Mouse (Mus musculus) forebrain, embryonic 11.5 days (tissue): Measurements from ENCODE around the gene Trpm6. TPM values are rescaled to one million over a fixed set of nuclear protein-coding genes. Genes with fewer than 3 reads are reported as not detected.

Experiments used
- ATAC-seq: fragments of 200-750 bp; cut with Nextera tagmentation; replicated peaks from 2 replicates; pipeline ENCODE4 v1.8.0; 2017; ENCODE audit warnings: moderate TSS enrichment; ENCODE audit not compliant: low FRiP score
- DNase-seq: peaks from one replicate; pipeline ENCODE4 v3.0.0-alpha.2; 2017; ENCODE audit warnings: low spot score
- H3K27ac ChIP-seq: fragments of 300-500 bp; sonication (generic); 2 replicates; pipeline ENCODE4 v1.5.1; 2014; ENCODE audit warnings: low read depth, low read length
- H3K27me3 ChIP-seq: fragments of 300-500 bp; sonication (generic); 2 replicates; pipeline ENCODE4 v1.6.1; 2014; ENCODE audit warnings: mild to moderate bottlenecking, low read length, mixed read lengths; ENCODE audit not compliant: control insufficient read depth, insufficient read depth
- H3K36me3 ChIP-seq: fragments of 300-500 bp; sonication (generic); 2 replicates; pipeline ENCODE4 v1.6.1; 2014; ENCODE audit warnings: mild to moderate bottlenecking, low read length, moderate library complexity, mixed read lengths; ENCODE audit not compliant: control insufficient read depth, insufficient read depth
- H3K4me1 ChIP-seq: fragments of 300-500 bp; sonication (generic); replicated peaks from 2 replicates; pipeline ENCODE4 v1.6.1; 2014; ENCODE audit warnings: low read length, mixed read lengths; ENCODE audit not compliant: control insufficient read depth, insufficient read depth
- H3K4me2 ChIP-seq: fragments of 300-500 bp; sonication (generic); 2 replicates; pipeline ENCODE4 v1.6.1; 2014; ENCODE audit warnings: low read depth, mild to moderate bottlenecking, low read length, moderate library complexity, mixed read lengths; ENCODE audit not compliant: severe bottlenecking
- H3K4me3 ChIP-seq: fragments of 300-500 bp; sonication (generic); 2 replicates; pipeline ENCODE4 v1.5.1; 2014; ENCODE audit warnings: low read depth, low read length
- H3K9ac ChIP-seq: fragments of 300-500 bp; sonication (generic); 2 replicates; pipeline ENCODE4 v1.6.1; 2014; ENCODE audit warnings: low read length
- H3K9me3 ChIP-seq: fragments of 300-500 bp; sonication (generic); 2 replicates; pipeline ENCODE4 v1.6.1; 2016; ENCODE audit warnings: low read length, mixed read lengths; ENCODE audit not compliant: control insufficient read depth
- WGBS: fragments of 180-500 bp; shearing (Covaris S2); extraction: QIAGEN DNeasy Blood & Tissue Kit; methylation state at CpG from one replicate; pipeline ENCODE4 v1.1.7; 2014; 5-methylcytosine and 5-hydroxymethylcytosine counted together
- polyA plus RNA-seq: library from polyadenylated mRNA; unstranded; fragments of >200 nt; fragmentation: Nextera tagmentation; extraction: Ambion mirVana; gene quantifications from 2 replicates; pipeline ENCODE4 v1.2.1, GENCODE M21; 2014

The Trpm6 gene
- polyA plus RNA-seq, 1 experiment from 2014 or later: 0.35 TPM

- Histone ChIP-seq H3K27ac (no peak overlapping the region), H3K4me3 (no peak overlapping the region), H3K4me1 (no peaks in the 10 kb centered on the region), H3K9ac (no peak overlapping the region), H3K36me3 (no peaks in the 10 kb centered on the region), H3K9me3 (no peaks in the 10 kb centered on the region), H3K4me2 (no peak overlapping the region), H3K27me3 (no peaks in the 10 kb centered on the region)
- ATAC-seq (no peak), DNase-seq (no peak)
These were observed 162.1 kb downstream of the Trpm6 start for GRCm38 (mm10) chr19:18911755-18912340.

GRCm38 (mm10) chr19:18941391-18941790, 191.6 kb downstream of the Trpm6 start:
- ATAC-seq (no peak), DNase-seq (no peak)
- Histone ChIP-seq H3K36me3 (no peaks in the 10 kb centered on the region), H3K4me2 (no peak overlapping the region), H3K9ac (no peak overlapping the region), H3K27ac (no peak overlapping the region), H3K9me3 (no peaks in the 10 kb centered on the region), H3K4me3 (no peak overlapping the region), H3K4me1 (no peaks in the 10 kb centered on the region), H3K27me3 (no peaks in the 10 kb centered on the region)
- 87% methylated on average over 6 of the region's 6 CpGs for WGBS

Other genes with a start within 250 kb of the Trpm6 start
- gene Ostf1, start 118.2 kb upstream of the Trpm6 start, polyA plus RNA-seq: 36.8 and 37.6 TPM in 2 replicates
- gene Nmrk1, start 118.0 kb upstream of the Trpm6 start, polyA plus RNA-seq: 6.0 and 6.1 TPM in 2 replicates
- gene Carnmt1, start 79.2 kb upstream of the Trpm6 start, polyA plus RNA-seq: 30.3 and 30.9 TPM in 2 replicates
- gene D030056L22Rik, start 36.8 kb upstream of the Trpm6 start, polyA plus RNA-seq: 88.2 and 90.7 TPM in 2 replicates